Mouse (Mus musculus): ENCODE measurements around the gene Nnat. TPM values are rescaled to one million over a fixed set of nuclear protein-coding genes. Genes with fewer than 3 reads are reported as not detected.

The Nnat gene
- polyA plus RNA-seq, 1 experiment from 2014 or later: 410 TPM

GRCm38 (mm10) chr2:157541631-157542030 is 18.2 kb upstream of the Nnat start:
- Histone ChIP-seq H3K9ac (ENCODE audit: low read length) (no peak overlapping the region), H3K4me1 (replicated peaks; ENCODE audit: control insufficient read depth, insufficient read depth, low read length) (peaks cover 4% of the 10 kb centered on the region), H3K27me3 (replicated peaks; ENCODE audit: control insufficient read depth, insufficient read depth, low read length) (no peaks in the 10 kb centered on the region), H3K36me3 (ENCODE audit: control insufficient read depth, insufficient read depth, low read length) (peaks cover 25% of the 10 kb centered on the region; the same call in 1 of the 2 replicates), H3K9me3 (ENCODE audit: control insufficient read depth, low read length) (no peaks in the 10 kb centered on the region), H3K4me3 (ENCODE audit: low read depth, low read length) (no peak overlapping the region), H3K27ac (ENCODE audit: low read depth) (no peak overlapping the region), H3K4me2 (ENCODE audit: low read length) (no peak overlapping the region)
- DNase-seq (ENCODE audit: low spot score): no peak
- no peak for ATAC-seq (replicated peaks; ENCODE audit: low FRiP score, low TSS enrichment, low read depth)
- WGBS: 62% methylated on average over 8 of the region's 8 CpGs

GRCm38 (mm10) chr2:157542415-157542814 is 17.5 kb upstream of the Nnat start:
- H3K4me1 ChIP-seq (replicated peaks; ENCODE audit: control insufficient read depth, insufficient read depth, low read length): peaks cover 4% of the 10 kb centered on the region
- H3K9me3 ChIP-seq (ENCODE audit: control insufficient read depth, low read length): no peaks in the 10 kb centered on the region
- H3K4me3 ChIP-seq (ENCODE audit: low read depth, low read length): no peak overlapping the region
- ATAC-seq (replicated peaks; ENCODE audit: low FRiP score, low TSS enrichment, low read depth) (no peak), DNase-seq (ENCODE audit: low spot score) (no peak)
- no peak overlapping the region for H3K4me2 ChIP-seq (ENCODE audit: low read length)
- H3K36me3 ChIP-seq (ENCODE audit: control insufficient read depth, insufficient read depth, low read length): peaks cover 25% of the 10 kb centered on the region; the same call in 1 of the 2 replicates
- no peaks in the 10 kb centered on the region for H3K27me3 ChIP-seq (replicated peaks; ENCODE audit: control insufficient read depth, insufficient read depth, low read length)
- 53% methylated on average over 4 of the region's 4 CpGs for WGBS
- H3K9ac ChIP-seq (ENCODE audit: low read length): no peak overlapping the region
- no peak overlapping the region for H3K27ac ChIP-seq (ENCODE audit: low read depth)

- Histone ChIP-seq H3K27me3 (replicated peaks; ENCODE audit: control insufficient read depth, insufficient read depth, low read length) (no peaks in the 10 kb centered on the region), H3K36me3 (ENCODE audit: control insufficient read depth, insufficient read depth, low read length) (peaks cover 38% of the 10 kb centered on the region), H3K4me1 (replicated peaks; ENCODE audit: control insufficient read depth, insufficient read depth, low read length) (peaks cover 4% of the 10 kb centered on the region), H3K9ac (ENCODE audit: low read length) (no peak overlapping the region), H3K4me2 (ENCODE audit: low read length) (no peak overlapping the region), H3K9me3 (ENCODE audit: control insufficient read depth, low read length) (no peaks in the 10 kb centered on the region), H3K27ac (ENCODE audit: low read depth) (no peak overlapping the region), H3K4me3 (ENCODE audit: low read depth, low read length) (no peak overlapping the region)
- WGBS: 83% methylated on average over 9 of the region's 9 CpGs
- no peak for ATAC-seq (replicated peaks; ENCODE audit: low FRiP score, low TSS enrichment, low read depth)
- DNase-seq (ENCODE audit: low spot score): no peak
These were observed 15.5 kb upstream of the Nnat start for GRCm38 (mm10) chr2:157544333-157544888.

- DNase-seq (ENCODE audit: low spot score) (no peak), ATAC-seq (replicated peaks; ENCODE audit: low FRiP score, low TSS enrichment, low read depth) (no peak)
- no peaks in the 10 kb centered on the region; the same call in 1 of the 2 replicates for H3K4me1 ChIP-seq (replicated peaks; ENCODE audit: control insufficient read depth, insufficient read depth, low read length)
- H3K9me3 ChIP-seq (ENCODE audit: control insufficient read depth, low read length): no peaks in the 10 kb centered on the region
- no peak overlapping the region for H3K4me2 ChIP-seq (ENCODE audit: low read length)
- H3K4me3 ChIP-seq (ENCODE audit: low read depth, low read length): no peak overlapping the region
- H3K36me3 ChIP-seq (ENCODE audit: control insufficient read depth, insufficient read depth, low read length): peaks cover 39% of the 10 kb centered on the region
- no peak overlapping the region for H3K9ac ChIP-seq (ENCODE audit: low read length)
- no peaks in the 10 kb centered on the region for H3K27me3 ChIP-seq (replicated peaks; ENCODE audit: control insufficient read depth, insufficient read depth, low read length)
- no peak overlapping the region for H3K27ac ChIP-seq (ENCODE audit: low read depth)
These were observed 13.2 kb upstream of the Nnat start for GRCm38 (mm10) chr2:157546686-157547085.

- Histone ChIP-seq H3K9ac (ENCODE audit: low read length) (no peak overlapping the region), H3K4me2 (ENCODE audit: low read length) (no peak overlapping the region), H3K4me3 (ENCODE audit: low read depth, low read length) (no peak overlapping the region), H3K36me3 (ENCODE audit: control insufficient read depth, insufficient read depth, low read length) (peaks cover 24% of the 10 kb centered on the region), H3K27ac (ENCODE audit: low read depth) (no peak overlapping the region), H3K4me1 (replicated peaks; ENCODE audit: control insufficient read depth, insufficient read depth, low read length) (0 out of 2 replicates have a peak, but pooled peaks cover 4% of the 10 kb centered on the region), H3K9me3 (ENCODE audit: control insufficient read depth, low read length) (no peaks in the 10 kb centered on the region), H3K27me3 (replicated peaks; ENCODE audit: control insufficient read depth, insufficient read depth, low read length) (no peaks in the 10 kb centered on the region)
- DNase-seq (ENCODE audit: low spot score) (no peak), ATAC-seq (replicated peaks; ENCODE audit: low FRiP score, low TSS enrichment, low read depth) (no peak)
- 63% methylated on average over 4 of the region's 4 CpGs for WGBS
These were observed 9.6 kb upstream of the Nnat start for GRCm38 (mm10) chr2:157550292-157550691.

GRCm38 (mm10) chr2:157552158-157552886 is 7.6 kb upstream of the Nnat start:
- ATAC-seq (replicated peaks; ENCODE audit: low FRiP score, low TSS enrichment, low read depth) (no peak), DNase-seq (ENCODE audit: low spot score) (no peak)
- Histone ChIP-seq H3K9me3 (ENCODE audit: control insufficient read depth, low read length) (0 out of 2 replicates have a peak, but pooled peaks cover 3% of the 10 kb centered on the region), H3K4me3 (ENCODE audit: low read depth, low read length) (no peak overlapping the region), H3K9ac (ENCODE audit: low read length) (no peak overlapping the region), H3K36me3 (ENCODE audit: control insufficient read depth, insufficient read depth, low read length) (peaks cover 29% of the 10 kb centered on the region), H3K27me3 (replicated peaks; ENCODE audit: control insufficient read depth, insufficient read depth, low read length) (no peaks in the 10 kb centered on the region), H3K4me2 (ENCODE audit: low read length) (no peak overlapping the region), H3K4me1 (replicated peaks; ENCODE audit: control insufficient read depth, insufficient read depth, low read length) (peaks cover 6% of the 10 kb centered on the region), H3K27ac (ENCODE audit: low read depth) (no peak overlapping the region)
- WGBS: 69% methylated on average over 10 of the region's 10 CpGs

GRCm38 (mm10) chr2:157556074-157556698 is 3.7 kb upstream of the Nnat start:
- peak overlapping the region; percentile 47; the same call in 1 of the 2 replicates for H3K27ac ChIP-seq (ENCODE audit: low read depth)
- 41% methylated on average over 5 of the region's 5 CpGs for WGBS
- DNase-seq (ENCODE audit: low spot score) (no peak), ATAC-seq (replicated peaks; ENCODE audit: low FRiP score, low TSS enrichment, low read depth) (no peak)
- no peaks in the 10 kb centered on the region for H3K27me3 ChIP-seq (replicated peaks; ENCODE audit: control insufficient read depth, insufficient read depth, low read length)
- H3K36me3 ChIP-seq (ENCODE audit: control insufficient read depth, insufficient read depth, low read length): peaks cover 30% of the 10 kb centered on the region
- H3K4me2 ChIP-seq (ENCODE audit: low read length): no peak overlapping the region
- H3K4me1 ChIP-seq (replicated peaks; ENCODE audit: control insufficient read depth, insufficient read depth, low read length): peaks cover 6% of the 10 kb centered on the region
- no peak overlapping the region for H3K4me3 ChIP-seq (ENCODE audit: low read depth, low read length)
- H3K9me3 ChIP-seq (ENCODE audit: control insufficient read depth, low read length): peaks cover 30% of the 10 kb centered on the region
- no peak overlapping the region for H3K9ac ChIP-seq (ENCODE audit: low read length)

- Histone ChIP-seq H3K4me3 (ENCODE audit: low read depth, low read length) (no peak overlapping the region), H3K9ac (ENCODE audit: low read length) (no peak overlapping the region), H3K4me2 (ENCODE audit: low read length) (no peak overlapping the region), H3K36me3 (ENCODE audit: control insufficient read depth, insufficient read depth, low read length) (peaks cover 41% of the 10 kb centered on the region), H3K27me3 (replicated peaks; ENCODE audit: control insufficient read depth, insufficient read depth, low read length) (no peaks in the 10 kb centered on the region), H3K9me3 (ENCODE audit: control insufficient read depth, low read length) (peaks cover 41% of the 10 kb centered on the region), H3K27ac (ENCODE audit: low read depth) (no peak overlapping the region), H3K4me1 (replicated peaks; ENCODE audit: control insufficient read depth, insufficient read depth, low read length) (peaks cover 6% of the 10 kb centered on the region)
- WGBS: 83% methylated on average over 9 of the region's 9 CpGs
- DNase-seq (ENCODE audit: low spot score): no peak
- no peak for ATAC-seq (replicated peaks; ENCODE audit: low FRiP score, low TSS enrichment, low read depth)
These were observed 1.8 kb upstream of the Nnat start for GRCm38 (mm10) chr2:157558051-157558450.

Data from intestine, embryonic 14.5 days (tissue).